Mouse (Mus musculus) intestine, embryonic 16.5 days (tissue): Measurements from ENCODE around the gene Lysmd1. TPM values are rescaled to one million over a fixed set of nuclear protein-coding genes. Genes with fewer than 3 reads are reported as not detected.

Experiments
- ATAC-seq: fragments of 200-750 bp; cut with Nextera tagmentation; 2 replicates; pipeline ENCODE4 v1.8.0; 2017; ENCODE audit warnings: moderate TSS enrichment, moderate library complexity
- H3K27ac ChIP-seq: fragments of 300-500 bp; sonication (generic); 2 replicates; pipeline ENCODE4 v1.5.1; 2014; ENCODE audit warnings: mild to moderate bottlenecking, low read length
- H3K27me3 ChIP-seq: fragments of 300-500 bp; sonication (generic); replicated peaks from 2 replicates; pipeline ENCODE4 v1.6.1; 2014; ENCODE audit warnings: low read length, control low read depth, mixed read lengths; ENCODE audit not compliant: control insufficient read depth, insufficient read depth
- H3K36me3 ChIP-seq: fragments of 300-500 bp; sonication (generic); 2 replicates; pipeline ENCODE4 v1.6.1; 2014; ENCODE audit warnings: low read length, control low read depth; ENCODE audit not compliant: control insufficient read depth, insufficient read depth
- H3K4me1 ChIP-seq: fragments of 300-500 bp; sonication (generic); 2 replicates; pipeline ENCODE4 v1.6.1; 2014; ENCODE audit warnings: low read length, control low read depth, mixed read lengths; ENCODE audit not compliant: control insufficient read depth, insufficient read depth
- H3K4me2 ChIP-seq: fragments of 300-500 bp; sonication (generic); 2 replicates; pipeline ENCODE4 v1.6.1; 2014; ENCODE audit warnings: low read depth, low read length, control low read depth
- H3K4me3 ChIP-seq: fragments of 300-500 bp; sonication (generic); 2 replicates; pipeline ENCODE4 v1.5.1; 2014; ENCODE audit warnings: mild to moderate bottlenecking, low read length
- H3K9ac ChIP-seq: fragments of 300-500 bp; sonication (generic); 2 replicates; pipeline ENCODE4 v1.6.1; 2014; ENCODE audit warnings: low read depth, low read length
- H3K9me3 ChIP-seq: fragments of 300-500 bp; sonication (generic); 2 replicates; pipeline ENCODE4 v1.6.1; 2016; ENCODE audit warnings: low read length, control low read depth; ENCODE audit not compliant: control insufficient read depth
- WGBS: fragments of 180-500 bp; shearing (Covaris S2); extraction: QIAGEN DNeasy Blood & Tissue Kit; methylation state at CpG from one replicate; pipeline ENCODE4 v1.1.7; 2014; 5-methylcytosine and 5-hydroxymethylcytosine counted together
- polyA plus RNA-seq: library from polyadenylated mRNA; unstranded; fragments of >200 nt; fragmentation: Nextera tagmentation; extraction: Ambion mirVana; gene quantifications from 2 replicates; pipeline ENCODE4 v1.2.1, GENCODE M21; 2015

Gene Lysmd1
- polyA plus RNA-seq, 1 experiment from 2014 or later = 11.0 TPM

DNA sequence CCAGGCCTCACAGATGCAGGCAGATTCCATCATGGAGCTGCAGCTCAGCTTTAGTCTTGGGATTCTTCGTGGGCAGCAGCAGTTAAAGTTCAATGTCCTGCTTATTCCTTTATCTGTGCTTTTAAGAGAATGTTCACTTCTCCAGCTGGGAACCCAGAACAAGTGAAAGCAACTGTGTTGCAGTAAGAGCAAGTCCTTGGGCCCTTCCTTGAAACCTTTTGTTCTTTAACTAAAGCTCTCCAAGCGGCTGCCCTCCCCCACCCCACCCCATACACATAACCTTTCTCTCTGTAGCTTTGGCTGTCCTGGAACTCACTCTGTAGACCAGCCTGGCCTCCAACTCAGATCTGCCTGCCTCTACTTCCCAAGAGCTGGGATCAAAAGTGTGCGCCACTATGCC lies 42.6 kb downstream of the Lysmd1 start:
- Histone ChIP-seq H3K4me2 (no peak overlapping the region), H3K4me3 (no peak overlapping the region), H3K36me3 (no peaks in the 10 kb centered on the region), H3K9ac (no peak overlapping the region), H3K27ac (no peak overlapping the region), H3K4me1 (peaks cover 7% of the 10 kb centered on the region), H3K9me3 (no peaks in the 10 kb centered on the region), H3K27me3 (peaks cover 25% of the 10 kb centered on the region)
- no peak for ATAC-seq
- WGBS = 69% methylated on average over 3 of the region's 3 CpGs

GRCm38 (mm10) chr3:95177583-95177982 lies 43.7 kb downstream of the Lysmd1 start:
- 46% methylated on average over 6 of the region's 6 CpGs for WGBS
- no peaks in the 10 kb centered on the region for H3K9me3 ChIP-seq
- H3K36me3 ChIP-seq = no peaks in the 10 kb centered on the region
- H3K4me2 ChIP-seq = no peak overlapping the region
- H3K4me3 ChIP-seq = no peak overlapping the region
- peaks cover 14% of the 10 kb centered on the region for H3K27me3 ChIP-seq
- H3K9ac ChIP-seq = no peak overlapping the region
- peaks cover 7% of the 10 kb centered on the region for H3K4me1 ChIP-seq
- H3K27ac ChIP-seq = no peak overlapping the region
- peak; percentile 84 for ATAC-seq

DNA sequence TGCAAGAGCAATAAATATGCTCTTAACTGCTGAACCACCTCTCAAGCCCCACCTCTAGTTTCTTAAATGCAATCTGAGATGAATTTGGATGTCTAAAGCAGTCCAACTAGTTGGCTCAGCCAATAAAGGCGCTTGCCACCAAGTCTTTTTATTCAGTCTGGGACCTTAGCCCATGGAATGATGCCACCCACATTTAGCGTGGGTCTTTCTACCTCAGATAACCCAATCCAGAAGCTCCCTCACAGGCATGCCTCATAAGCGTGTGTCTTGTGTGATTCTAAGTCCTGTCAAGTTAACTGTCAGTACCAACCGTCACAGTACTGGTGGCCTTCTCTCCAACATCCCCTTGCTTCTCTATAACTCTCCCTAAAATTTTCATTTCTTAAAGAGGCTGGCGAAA lies 45.1 kb downstream of the Lysmd1 start:
- 90% methylated on average over 5 of the region's 5 CpGs for WGBS

GRCm38 (mm10) chr3:95179890-95180289 lies 46.0 kb downstream of the Lysmd1 start:
- H3K4me2 ChIP-seq = no peak overlapping the region
- H3K4me1 ChIP-seq = no peaks in the 10 kb centered on the region
- H3K9me3 ChIP-seq = no peaks in the 10 kb centered on the region
- H3K27ac ChIP-seq = no peak overlapping the region
- H3K9ac ChIP-seq = no peak overlapping the region
- 58% methylated on average over 3 of the region's 3 CpGs for WGBS
- H3K4me3 ChIP-seq = no peak overlapping the region
- H3K36me3 ChIP-seq = no peaks in the 10 kb centered on the region
- no peaks in the 10 kb centered on the region for H3K27me3 ChIP-seq
- ATAC-seq = no peak

More for the DNA sequence above, 45.1 kb downstream of the Lysmd1 start:
- H3K27me3 ChIP-seq = peaks cover 2% of the 10 kb centered on the region; the same call in 1 of the 2 replicates
- H3K4me2 ChIP-seq = no peak overlapping the region
- H3K9ac ChIP-seq = no peak overlapping the region
- ATAC-seq = no peak
- H3K4me1 ChIP-seq = no peaks in the 10 kb centered on the region; the same call in 1 of the 2 replicates
- no peak overlapping the region for H3K27ac ChIP-seq
- no peak overlapping the region for H3K4me3 ChIP-seq
- no peaks in the 10 kb centered on the region for H3K36me3 ChIP-seq
- no peaks in the 10 kb centered on the region for H3K9me3 ChIP-seq

DNA sequence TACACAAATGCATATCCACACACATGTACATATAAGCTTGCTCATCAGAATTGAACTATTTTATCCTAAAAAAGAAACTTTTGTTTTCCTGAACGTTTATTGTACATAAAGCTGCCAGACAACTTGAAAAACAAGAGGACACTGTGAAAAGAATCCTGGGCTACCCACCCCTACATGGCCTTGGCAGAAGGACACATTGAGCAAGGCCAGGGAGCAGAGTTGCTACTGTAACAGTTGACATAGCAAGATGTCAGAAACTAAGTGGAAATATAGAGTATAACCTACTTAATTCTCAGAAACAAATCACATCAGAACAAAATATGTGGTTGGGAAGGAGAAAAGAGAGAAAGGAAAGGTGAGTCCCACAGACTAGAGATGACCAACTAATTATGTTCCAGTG lies 48.0 kb downstream of the Lysmd1 start:
- 61% methylated on average over 1 of the region's 1 CpGs for WGBS
- Histone ChIP-seq H3K36me3 (peaks cover 10% of the 10 kb centered on the region; the same call in 1 of the 2 replicates), H3K27ac (no peak overlapping the region), H3K4me3 (no peak overlapping the region), H3K9ac (no peak overlapping the region), H3K27me3 (no peaks in the 10 kb centered on the region), H3K9me3 (no peaks in the 10 kb centered on the region), H3K4me1 (no peaks in the 10 kb centered on the region), H3K4me2 (no peak overlapping the region)
- ATAC-seq = no peak

DNA sequence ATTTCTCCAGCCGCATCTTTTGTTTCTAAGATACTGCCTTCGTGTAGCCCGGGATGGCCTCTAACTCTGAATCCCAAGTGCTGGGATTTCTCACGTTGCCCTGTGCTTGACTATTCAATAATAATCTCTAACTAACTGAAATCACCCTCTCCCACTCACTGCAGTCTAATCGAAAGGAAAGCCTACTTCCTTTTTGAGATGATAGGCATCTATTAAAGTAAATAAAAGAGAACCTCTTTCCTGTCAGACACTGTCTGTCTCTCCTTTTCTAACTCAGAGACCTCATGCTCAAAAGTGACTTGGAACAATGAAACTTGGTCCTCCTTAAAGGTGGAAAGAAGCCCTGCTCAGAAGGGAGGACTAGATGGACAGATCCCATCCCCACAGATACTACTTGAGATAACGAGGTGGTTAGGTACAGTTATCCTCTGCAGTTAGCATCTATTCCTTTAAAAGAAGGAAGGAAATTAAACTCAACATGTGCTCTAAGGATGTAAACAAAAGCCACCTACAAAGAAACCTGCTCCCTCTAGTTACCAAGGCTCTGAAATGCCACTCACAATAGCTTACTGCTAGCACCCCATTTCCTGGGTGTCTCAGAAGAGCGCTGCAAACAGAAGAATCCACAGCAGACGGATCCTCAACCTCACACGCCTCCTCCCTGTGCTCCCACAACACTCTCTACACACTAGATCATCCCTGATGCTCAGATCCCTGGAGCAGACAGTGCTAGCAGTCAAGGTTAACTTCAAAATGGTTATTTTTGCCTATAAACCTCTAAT lies 51.1 kb downstream of the Lysmd1 start:
- peaks cover 35% of the 10 kb centered on the region for H3K36me3 ChIP-seq
- 88% methylated on average over 9 of the region's 9 CpGs for WGBS
- no peak overlapping the region for H3K4me2 ChIP-seq
- H3K4me3 ChIP-seq = no peak overlapping the region
- H3K9me3 ChIP-seq = no peaks in the 10 kb centered on the region
- H3K4me1 ChIP-seq = no peaks in the 10 kb centered on the region
- no peak overlapping the region for H3K9ac ChIP-seq
- H3K27me3 ChIP-seq = no peaks in the 10 kb centered on the region
- no peak overlapping the region for H3K27ac ChIP-seq
- ATAC-seq = no peak

DNA sequence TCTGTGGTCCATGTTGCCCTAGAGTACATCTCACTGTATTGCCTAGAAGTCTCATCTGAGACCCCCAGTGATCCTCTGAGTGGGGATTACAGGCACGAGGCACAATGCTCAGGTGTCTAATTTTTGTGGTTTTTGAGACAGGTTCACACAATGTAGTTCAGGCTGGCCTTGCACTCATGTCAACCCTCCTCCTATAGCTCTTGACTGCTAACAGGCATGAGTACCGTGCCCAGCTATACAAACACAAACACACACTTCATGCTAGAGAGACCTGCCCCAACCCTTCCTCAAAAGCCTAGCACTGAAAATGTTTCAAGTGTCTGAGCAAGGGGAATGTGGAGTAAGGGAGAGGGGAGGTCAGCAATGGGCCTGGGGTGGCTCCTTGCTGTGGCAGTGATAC lies 52.2 kb downstream of the Lysmd1 start:
- Histone ChIP-seq H3K27ac (no peak overlapping the region), H3K4me3 (no peak overlapping the region), H3K4me1 (no peaks in the 10 kb centered on the region), H3K36me3 (peaks cover 36% of the 10 kb centered on the region), H3K9ac (no peak overlapping the region), H3K4me2 (no peak overlapping the region), H3K9me3 (no peaks in the 10 kb centered on the region), H3K27me3 (no peaks in the 10 kb centered on the region)
- 81% methylated on average over 2 of the region's 2 CpGs for WGBS
- no peak for ATAC-seq

DNA sequence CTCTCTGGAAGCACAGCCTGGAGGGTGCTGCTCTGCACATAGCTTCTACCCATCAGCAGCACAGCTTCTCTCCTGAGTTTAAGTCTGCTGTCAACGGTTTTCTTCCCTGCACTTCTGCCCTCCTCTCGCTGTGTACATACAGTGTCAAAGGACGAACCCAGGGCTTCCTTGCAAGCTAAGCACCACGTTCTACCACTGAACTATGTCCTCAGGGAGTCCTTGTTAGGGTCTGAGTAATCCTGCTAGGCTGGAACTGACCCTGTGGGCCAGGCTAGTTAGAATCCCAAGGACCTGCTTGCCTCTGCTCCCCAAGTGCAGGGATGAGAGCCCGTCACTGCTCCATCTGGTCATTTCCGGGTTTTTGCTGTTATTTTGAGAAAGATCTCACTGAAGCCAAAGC lies 53.0 kb downstream of the Lysmd1 start:
- Histone ChIP-seq H3K36me3 (peaks cover 36% of the 10 kb centered on the region), H3K27me3 (no peaks in the 10 kb centered on the region), H3K27ac (no peak overlapping the region), H3K4me3 (no peak overlapping the region), H3K4me2 (no peak overlapping the region), H3K9me3 (no peaks in the 10 kb centered on the region), H3K4me1 (no peaks in the 10 kb centered on the region), H3K9ac (no peak overlapping the region)
- no peak for ATAC-seq
- 85% methylated on average over 6 of the region's 6 CpGs for WGBS
